Mouse (Mus musculus) MEL (cell line): ENCODE measurements around the gene Xrcc1. TPM values are rescaled to one million over a fixed set of nuclear protein-coding genes. Genes with fewer than 3 reads are reported as not detected.

Experiments used
- DNase-seq: peaks from one replicate; pipeline ENCODE4 v3.0.0; 2011; ENCODE audit warnings: low read depth, low spot score
- H3K27ac ChIP-seq: 2 replicates; pipeline ENCODE4 v1.5.1; 2012; ENCODE audit warnings: low read depth, mild to moderate bottlenecking, control low read depth, low read length, moderate library complexity; ENCODE audit not compliant: control insufficient read depth
- H3K27me3 ChIP-seq, 2 experiments: fragments of 150-350 bp in 1 of 2; sonication (generic) in 1 of 2; 2 replicates each; pipeline ENCODE4 v1.6.1; 2012; ENCODE audit warnings: low read length in 2 of 2, mild to moderate bottlenecking in 2 of 2, improper control_type of control experiment in 1 of 2, moderate library complexity in 1 of 2; ENCODE audit not compliant: insufficient read depth in 2 of 2, control insufficient read depth in 1 of 2
- H3K36me3 ChIP-seq, 2 experiments: 2 replicates each; pipeline ENCODE4 v1.6.1; 2012 to 2014; ENCODE audit warnings: low read length in 2 of 2, improper control_type of control experiment in 1 of 2, inconsistent platforms in 1 of 2, mild to moderate bottlenecking in 1 of 2; ENCODE audit not compliant: insufficient read depth in 2 of 2, control insufficient read depth in 1 of 2
- H3K4me1 ChIP-seq, 2 experiments: fragments of 150-350 bp in 1 of 2; sonication (generic) in 1 of 2; 2 replicates each; pipeline ENCODE4 v1.6.1; 2012; ENCODE audit warnings: low read length in 2 of 2, improper control_type of control experiment in 1 of 2, mild to moderate bottlenecking in 1 of 2; ENCODE audit not compliant: insufficient read depth in 2 of 2, control insufficient read depth in 1 of 2
- H3K4me3 ChIP-seq, 2 experiments: fragments of 150-350 bp in 1 of 2; sonication (generic) in 1 of 2; 2 replicates each; pipeline ENCODE4 v1.5.1; 2012; ENCODE audit warnings: low read depth in 2 of 2, low read length in 2 of 2, mild to moderate bottlenecking in 2 of 2, moderate library complexity in 2 of 2, control low read depth in 1 of 2, improper control_type of control experiment in 1 of 2; ENCODE audit not compliant: control insufficient read depth in 1 of 2, insufficient read depth in 1 of 2
- H3K79me2 ChIP-seq: 2 replicates; pipeline ENCODE4 v1.6.1; 2012; ENCODE audit warnings: mild to moderate bottlenecking, low read length, moderate library complexity; ENCODE audit not compliant: control insufficient read depth, poor library complexity, insufficient read depth
- H3K9ac ChIP-seq: 2 replicates; pipeline ENCODE4 v1.6.1; 2012; ENCODE audit warnings: low read depth, mild to moderate bottlenecking, control low read depth, low read length, moderate library complexity; ENCODE audit not compliant: control insufficient read depth, poor library complexity, severe bottlenecking
- H3K9me3 ChIP-seq: fragments of 150-350 bp; sonication (generic); replicated peaks from 2 replicates; pipeline ENCODE4 v1.6.1; 2012; ENCODE audit warnings: mild to moderate bottlenecking, low read length, improper control_type of control experiment, moderate library complexity; ENCODE audit not compliant: insufficient read depth
- CTCF ChIP-seq, 3 experiments: IDR thresholded peaks in 2 of 3; conservative IDR thresholded peaks in 1 of 3; 2 replicates each; pipeline ENCODE4 v1.5.1; 2011 to 2012; ENCODE audit warnings: low read length in 3 of 3, low read depth in 2 of 3, mild to moderate bottlenecking in 2 of 3, improper control_type of control experiment in 1 of 3, inconsistent platforms in 1 of 3, mixed read lengths in 1 of 3, moderate library complexity in 1 of 3; ENCODE audit not compliant: control insufficient read depth in 1 of 3, insufficient read depth in 1 of 3, poor library complexity in 1 of 3, severe bottlenecking in 1 of 3
- E2F4 ChIP-seq: IDR thresholded peaks from 2 replicates; pipeline ENCODE4 v1.6.1; 2011; ENCODE audit warnings: low read depth, low read length, improper control_type of control experiment, borderline replicate concordance
- GABPA ChIP-seq: IDR thresholded peaks from 2 replicates; pipeline ENCODE4 v1.6.1; 2012; ENCODE audit warnings: low read depth, mild to moderate bottlenecking, inconsistent platforms, low read length, improper control_type of control experiment, moderate library complexity
- HCFC1 ChIP-seq: IDR thresholded peaks from 2 replicates; pipeline ENCODE4 v1.6.1; 2012; ENCODE audit warnings: low read depth, mild to moderate bottlenecking, inconsistent platforms, low read length, improper control_type of control experiment, moderate library complexity
- KAT2A ChIP-seq: conservative IDR thresholded peaks from 2 replicates; pipeline ENCODE4 v1.6.1; 2012; ENCODE audit warnings: low read depth, low read length, improper control_type of control experiment, inconsistent platforms
- MAFK ChIP-seq: IDR thresholded peaks from 2 replicates; pipeline ENCODE4 v1.6.1; 2011; ENCODE audit warnings: low read depth, mild to moderate bottlenecking, low read length, improper control_type of control experiment, borderline replicate concordance
- MYB ChIP-seq: IDR thresholded peaks from 2 replicates; pipeline ENCODE4 v1.6.1; 2011; ENCODE audit warnings: mild to moderate bottlenecking, low read depth, low read length, improper control_type of control experiment
- POLR2A ChIP-seq, 2 experiments: IDR thresholded peaks; 2 replicates each; pipeline ENCODE4 v1.6.1; 2011 to 2012; ENCODE audit warnings: low read length in 2 of 2, mild to moderate bottlenecking in 2 of 2, control low read depth in 1 of 2, improper control_type of control experiment in 1 of 2, low read depth in 1 of 2, moderate library complexity in 1 of 2; ENCODE audit not compliant: control insufficient read depth in 1 of 2, insufficient read depth in 1 of 2, poor library complexity in 1 of 2
- RCOR1 ChIP-seq: IDR thresholded peaks from 2 replicates; pipeline ENCODE4 v1.6.1; 2012; ENCODE audit warnings: low read depth, mild to moderate bottlenecking, inconsistent platforms, low read length, improper control_type of control experiment
- SMC3 ChIP-seq: IDR thresholded peaks from 2 replicates; pipeline ENCODE4 v1.6.1; 2011; ENCODE audit warnings: low read depth, low read length, improper control_type of control experiment
- TAL1 ChIP-seq: IDR thresholded peaks from 2 replicates; pipeline ENCODE4 v1.6.1; 2012; ENCODE audit warnings: mild to moderate bottlenecking, inconsistent platforms, low read length, moderate library complexity, mixed read lengths
- TBP ChIP-seq: IDR thresholded peaks from 2 replicates; pipeline ENCODE4 v1.8.0; 2011; ENCODE audit warnings: low read depth, low read length, improper control_type of control experiment
- USF1 ChIP-seq: IDR thresholded peaks from 2 replicates; pipeline ENCODE4 v1.6.1; 2014; ENCODE audit warnings: low read depth, mild to moderate bottlenecking, inconsistent platforms, low read length, improper control_type of control experiment, moderate library complexity
- ZKSCAN1 ChIP-seq: IDR thresholded peaks from 2 replicates; pipeline ENCODE4 v1.6.1; 2012; ENCODE audit warnings: low read depth, mild to moderate bottlenecking, inconsistent platforms, low read length, improper control_type of control experiment, moderate library complexity
- polyA plus RNA-seq, 2 experiments: library from polyadenylated mRNA; stranded (reverse) in 1 of 2; unstranded in 1 of 2; fragments of >175 nt in 1 of 2; fragments of >200 nt in 1 of 2; gene quantifications; 2 replicates each; pipeline versions ENCODE4 v1.2.1 to v1.2.4; 2012; ENCODE audit warnings: low replicate concordance in 2 of 2, low read depth in 1 of 2; ENCODE audit not compliant: insufficient read length in 2 of 2, insufficient read depth in 1 of 2, missing spikeins in 1 of 2
- total RNA-seq: library from RNA; depleted of rRNA; stranded (reverse); fragments of 300-350 nt; gene quantifications from 2 replicates; pipeline ENCODE4 v1.2.3, GENCODE M21; 2012; rRNA removed

The Xrcc1 gene
- 84.4 and 97.4 TPM in 2 replicates for total RNA-seq
- 100 to 1,000 TPM; 101 to 574 TPM for polyA plus RNA-seq

DNA sequence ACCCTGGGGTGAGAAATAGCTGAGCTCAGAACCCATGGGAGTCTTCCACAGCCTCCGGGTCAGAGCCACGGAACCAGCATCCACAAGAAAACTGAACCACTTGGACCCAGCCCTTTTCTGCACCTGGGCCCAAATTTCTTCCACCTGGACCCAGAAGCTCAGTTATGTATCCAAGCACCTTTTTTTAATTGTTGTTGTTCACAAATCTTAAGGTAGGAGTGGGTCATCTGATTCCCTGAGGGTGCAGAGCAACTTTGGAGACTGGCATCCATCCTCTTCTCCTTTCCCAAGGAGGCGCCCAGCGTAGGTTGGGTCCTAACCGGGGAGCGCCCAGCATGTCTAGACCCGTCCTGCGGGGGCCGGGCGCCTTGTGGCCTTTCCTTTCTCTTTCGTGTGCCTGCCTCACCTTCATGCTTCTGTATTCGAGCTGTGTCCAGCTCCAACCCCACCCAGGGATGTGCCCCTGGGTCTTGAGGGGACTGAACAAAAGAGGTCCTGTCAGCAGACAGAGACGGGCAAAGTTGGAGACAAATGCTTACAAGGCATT lies at the start of gene Xrcc1, which contains the start of gene Pinlyp:
Xrcc1 (plus strand) TSS at position 222 of the 547 bp plus-strand sequence.
Pinlyp (minus strand) TSS at position 51 of the 547 bp plus-strand sequence.
- Histone ChIP-seq H3K79me2 (peaks cover 9% of the 10 kb centered on the region), H3K9ac (peak within 1 kb of the TSS; percentile 96), H3K36me3 (no peaks in the 10 kb centered on the region; a peak in 1 of 4 replicates), H3K9me3 (no peaks in the 10 kb centered on the region), H3K4me1 (peaks cover 0 to 9% of the 10 kb centered on the region in 2 experiments; a peak in 2 of 4 replicates), H3K27me3 (no peaks in the 10 kb centered on the region), H3K4me3 (peak within 1 kb of the TSS; percentile 84 to 93), H3K27ac (peak within 1 kb of the TSS; percentile 65)
- no peak for TF ChIP-seq HCFC1
- 0 out of 4 replicates have a peak, but pooled peaks of 1 of the 2 experiments have one; percentile 13 for TF ChIP-seq POLR2A (IDR thresholded peaks at IDR 0.05; ENCODE audit: control insufficient read depth in 1 of 2, insufficient read depth in 1 of 2, low read depth in 1 of 2, low read length in 2 of 2, poor library complexity in 1 of 2)
- no peak for DNase-seq

DNA sequence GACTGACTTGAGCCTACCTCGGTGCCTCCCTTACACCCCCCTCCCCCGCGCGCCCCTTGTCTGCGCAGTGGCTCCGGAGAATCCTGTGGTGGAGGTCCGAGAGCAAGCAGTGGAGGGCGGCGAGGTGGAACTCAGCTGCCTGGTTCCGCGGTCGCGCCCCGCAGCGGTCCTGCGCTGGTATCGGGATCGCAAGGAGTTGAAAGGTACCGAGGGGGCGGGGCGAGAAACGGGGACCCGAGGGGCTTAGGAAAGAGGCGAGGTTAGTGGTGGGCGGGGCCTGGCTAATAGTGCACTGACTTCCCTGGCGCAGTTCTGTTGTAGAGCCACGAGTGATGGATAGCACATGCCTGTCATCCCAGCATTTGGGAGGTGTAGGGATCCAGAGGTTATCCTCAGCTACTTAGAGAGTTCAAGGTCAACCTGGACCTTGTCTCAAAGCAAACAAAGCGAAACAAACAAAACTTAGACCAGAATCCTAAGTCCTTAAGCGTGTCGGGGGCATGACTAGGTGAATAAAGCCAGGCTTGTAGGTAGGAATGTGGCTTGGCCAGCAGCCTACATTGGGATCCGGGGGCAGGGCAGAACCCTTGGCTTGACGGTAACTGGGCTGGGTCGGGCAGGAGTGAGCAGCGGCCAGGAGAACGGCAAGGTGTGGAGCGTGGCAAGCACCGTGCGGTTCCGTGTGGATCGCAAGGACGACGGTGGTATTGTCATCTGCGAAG lies 46.1 kb upstream of the Xrcc1 start:
- no peak overlapping the region for H3K4me3 ChIP-seq
- H3K27me3 ChIP-seq, result no peaks in the 10 kb centered on the region
- H3K27ac ChIP-seq, result no peak overlapping the region
- H3K9me3 ChIP-seq, result no peaks in the 10 kb centered on the region
- H3K9ac ChIP-seq, result no peak overlapping the region
- H3K79me2 ChIP-seq, result no peaks in the 10 kb centered on the region
- no peak for DNase-seq
- H3K36me3 ChIP-seq, result no peaks in the 10 kb centered on the region
- no peaks in the 10 kb centered on the region for H3K4me1 ChIP-seq
- no peak for TF ChIP-seq E2F4
- TF ChIP-seq RCOR1, result no peak
- TF ChIP-seq HCFC1, result no peak
- TF ChIP-seq GABPA, result no peak
- no peak for TF ChIP-seq USF1
- TF ChIP-seq TAL1, result no peak
- TF ChIP-seq KAT2A, result no peak
- no peak for TF ChIP-seq POLR2A (IDR thresholded peaks at IDR 0.05; ENCODE audit: control insufficient read depth in 1 of 2, insufficient read depth in 1 of 2, low read depth in 1 of 2, low read length in 2 of 2, poor library complexity in 1 of 2)
- no peak for TF ChIP-seq ZKSCAN1
- no peak for TF ChIP-seq MAFK
- TF ChIP-seq MYB, result no peak

DNA sequence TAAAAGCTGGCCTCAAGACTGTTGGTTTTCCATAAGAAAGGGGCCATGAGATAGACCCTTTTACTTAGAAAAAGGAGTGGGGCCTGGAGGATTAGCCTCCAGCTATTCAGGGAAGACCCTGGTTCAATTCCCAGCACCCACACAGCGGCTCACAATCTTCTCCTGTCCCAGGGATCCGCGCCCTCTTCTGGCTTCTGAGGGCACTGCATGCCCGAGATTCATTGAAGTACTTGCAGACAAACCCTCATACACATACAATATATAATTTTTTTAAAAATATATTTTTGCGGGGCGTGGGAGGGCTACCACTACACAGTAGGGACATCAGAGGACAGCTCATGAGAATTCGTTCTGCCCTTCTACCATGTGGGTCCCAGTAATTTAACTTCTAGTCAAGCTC lies 45.2 kb upstream of the Xrcc1 start:
- no peaks in the 10 kb centered on the region for H3K9me3 ChIP-seq
- H3K4me1 ChIP-seq, result no peaks in the 10 kb centered on the region
- H3K36me3 ChIP-seq, result no peaks in the 10 kb centered on the region
- H3K9ac ChIP-seq, result no peak overlapping the region
- no peaks in the 10 kb centered on the region for H3K79me2 ChIP-seq
- H3K27me3 ChIP-seq, result no peaks in the 10 kb centered on the region
- no peak overlapping the region for H3K27ac ChIP-seq
- TF ChIP-seq ZKSCAN1 (no peak), TBP (0 out of 2 replicates have a peak, but pooled peaks have one; percentile 13), SMC3 (peak; percentile 35; the same call in 1 of the 2 replicates), CTCF (IDR thresholded peaks at IDR 0.05 in 2 of 3, conservative IDR thresholded peaks at IDR 0.05 in 1 of 3; ENCODE audit: control insufficient read depth in 1 of 3, insufficient read depth in 1 of 3, low read depth in 2 of 3, low read length in 3 of 3, poor library complexity in 1 of 3, severe bottlenecking in 1 of 3) (peak; percentile 59 to 73 (median 60))
- TF ChIP-seq, all 39 proteins: peak for 3
- DNase-seq, result peak; percentile 76
- no peak overlapping the region for H3K4me3 ChIP-seq
